Mouse (Mus musculus): ENCODE results near the gene Obox1. TPM values are rescaled to one million over a fixed set of nuclear protein-coding genes. Genes with fewer than 3 reads are reported as not detected.
"Not testable (repeated sequence)": the region's sequence is repeated elsewhere in the genome, so short reads cannot be mapped to it uniquely, and the experiment has no call there.

Obox1 gene
- polyA plus RNA-seq (2012; rRNA removed): not detected in 2 replicates

DNA sequence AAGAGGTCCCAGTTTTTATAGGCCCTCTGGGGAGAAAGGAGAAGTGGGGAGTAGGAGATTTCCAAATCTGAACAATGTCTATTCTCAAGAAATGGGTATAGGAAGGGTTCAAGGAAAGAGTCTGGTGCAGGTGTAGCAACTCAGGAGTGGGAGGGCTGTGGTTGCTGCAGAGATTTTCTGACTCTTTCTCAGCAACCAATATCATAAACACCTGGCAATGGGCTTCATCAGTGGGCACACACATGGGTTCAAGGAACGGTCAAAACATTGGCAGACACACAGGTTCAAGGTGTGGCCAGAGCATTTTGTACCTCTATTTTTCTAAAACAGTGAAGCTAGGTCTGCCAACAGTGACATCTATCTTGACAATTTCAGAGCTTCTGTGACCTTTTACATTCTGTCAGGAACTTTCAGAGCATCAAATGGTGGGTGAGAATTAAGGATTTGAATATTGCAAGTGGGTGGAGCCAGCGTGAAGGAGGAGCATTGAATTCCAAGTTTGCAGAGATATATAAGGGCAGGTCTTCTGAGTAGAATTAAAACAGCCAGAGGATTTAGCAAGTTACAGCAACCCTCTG is at the start of gene Obox1, which contains the start of gene Obox2:
Obox1 (plus strand) TSS at position 528 of the 578 bp plus-strand sequence.
Obox2 (plus strand) TSS at position 301 of the 578 bp plus-strand sequence.
- not testable (repeated sequence) for H3K4me1 ChIP-seq (ENCODE audit: control insufficient read depth, insufficient read depth, low read length); H3K4me3 ChIP-seq (replicated peaks; ENCODE audit: extremely low read depth, low read depth, low read length); DNase-seq
- no CpG with 5 or more reads among the region's 2 CpGs for WGBS

DNA sequence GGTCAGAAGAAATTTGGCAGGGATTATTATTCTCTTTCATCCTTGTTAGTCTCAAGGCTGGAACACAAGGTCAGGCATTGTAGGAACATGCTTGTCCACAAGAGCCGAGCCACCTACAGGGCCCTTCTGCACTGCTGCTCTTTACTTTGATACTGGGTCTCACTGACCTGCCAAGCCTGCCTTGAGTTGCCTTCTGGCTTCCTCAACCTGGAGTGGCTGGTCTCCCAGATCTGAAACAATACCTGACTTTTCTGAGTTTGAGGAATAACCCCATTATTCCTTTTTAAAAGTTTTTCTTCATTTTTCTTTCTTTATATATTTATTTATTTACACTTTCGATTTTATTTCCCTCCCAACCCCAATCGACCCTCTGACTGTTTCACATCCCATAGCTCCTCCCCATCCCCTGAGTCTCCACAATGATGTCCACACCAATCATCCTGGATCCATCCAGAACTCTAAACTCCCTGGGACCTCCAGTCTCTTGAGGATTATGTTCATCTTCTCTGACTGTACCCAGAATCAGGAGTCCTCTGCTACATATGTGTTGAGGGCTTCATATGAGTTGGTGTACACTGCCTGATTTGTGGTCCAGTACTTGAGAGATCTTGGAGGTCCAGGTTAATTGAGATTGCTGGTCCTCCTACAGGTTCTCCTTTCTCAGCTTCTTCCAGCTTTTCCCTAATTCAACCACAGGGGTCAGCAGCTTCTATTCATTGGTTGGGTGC is 10.6 kb downstream of the Obox1 start:
- H3K4me3 ChIP-seq (replicated peaks; ENCODE audit: extremely low read depth, low read depth, low read length); DNase-seq; H3K4me1 ChIP-seq (ENCODE audit: control insufficient read depth, insufficient read depth, low read length): not testable (repeated sequence)
- 52% methylated on average over 3 of the region's 3 CpGs for WGBS

DNA sequence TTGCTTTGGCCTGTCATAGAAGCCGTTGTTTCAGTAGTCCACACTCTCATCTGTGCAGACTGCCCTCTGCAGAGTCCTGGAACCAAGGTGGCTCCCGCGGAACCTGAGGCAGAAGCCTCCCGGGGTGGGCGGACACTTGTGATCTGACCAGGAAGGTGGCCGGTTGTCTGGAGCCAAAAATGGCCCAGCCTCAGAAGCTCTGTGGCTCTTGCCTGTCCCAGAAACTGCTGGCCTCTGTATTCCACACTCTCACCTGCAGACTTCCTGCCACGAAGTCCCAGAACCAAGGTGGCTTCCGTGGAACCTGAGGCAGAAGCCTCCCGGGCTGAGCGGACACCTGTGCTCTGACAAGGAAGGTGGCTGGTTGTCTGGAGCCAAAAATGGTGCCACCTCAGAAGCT is 18.1 kb downstream of the Obox1 start:
- not testable (repeated sequence) for H3K4me1 ChIP-seq (ENCODE audit: control insufficient read depth, insufficient read depth, low read length); DNase-seq; H3K4me3 ChIP-seq (replicated peaks; ENCODE audit: extremely low read depth, low read depth, low read length)
- WGBS: 83% methylated on average over 10 of the region's 10 CpGs

DNA sequence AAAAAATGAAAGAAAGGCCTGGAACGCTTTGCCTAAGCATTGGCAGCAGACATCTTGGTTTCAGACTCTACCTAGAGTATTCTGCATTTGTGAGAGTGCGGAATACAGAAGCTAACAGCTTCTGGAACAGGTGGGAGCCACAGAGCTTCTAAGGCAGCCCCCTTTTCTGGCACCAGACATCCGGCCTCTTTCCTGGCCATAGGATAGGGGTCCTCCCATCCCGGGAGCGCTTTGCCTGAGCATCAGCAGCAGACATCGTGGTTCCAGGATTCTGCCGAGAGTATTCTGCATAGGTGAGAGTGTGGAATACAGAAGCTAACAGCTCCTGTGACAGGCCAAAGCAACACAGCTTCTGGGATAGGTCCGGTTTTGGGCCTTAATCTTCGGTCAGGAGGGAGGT is 29.3 kb downstream of the Obox1 start:
- 82% methylated on average over 9 of the region's 9 CpGs for WGBS

DNA sequence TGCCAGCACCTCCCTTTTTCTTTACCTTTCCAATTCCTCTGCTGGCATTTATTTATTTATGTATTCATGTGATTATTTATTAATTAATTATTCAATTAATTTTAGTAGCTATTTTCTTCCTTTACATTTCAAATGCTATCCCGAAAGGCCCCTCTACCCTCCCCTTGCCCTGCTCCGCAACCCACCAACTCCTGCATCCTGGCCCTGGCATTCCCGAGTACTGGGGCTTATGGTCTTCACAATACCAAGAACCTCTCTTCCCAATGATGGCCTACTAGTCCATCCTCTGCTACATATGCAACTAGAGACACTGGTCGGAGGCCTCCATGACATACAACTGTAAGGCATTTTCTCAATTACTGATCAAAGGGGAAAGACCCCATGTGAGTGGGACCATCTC is 36.8 kb downstream of the Obox1 start:
- H3K4me1 ChIP-seq (ENCODE audit: control insufficient read depth, insufficient read depth, low read length); DNase-seq; H3K4me3 ChIP-seq (replicated peaks; ENCODE audit: extremely low read depth, low read depth, low read length): not testable (repeated sequence)
- 81% methylated on average over 4 of the region's 4 CpGs for WGBS

More for the DNA sequence above, 29.3 kb downstream of the Obox1 start:
- H3K4me3 ChIP-seq (replicated peaks; ENCODE audit: extremely low read depth, low read depth, low read length); DNase-seq; H3K4me1 ChIP-seq (ENCODE audit: control insufficient read depth, insufficient read depth, low read length): not testable (repeated sequence)

DNA sequence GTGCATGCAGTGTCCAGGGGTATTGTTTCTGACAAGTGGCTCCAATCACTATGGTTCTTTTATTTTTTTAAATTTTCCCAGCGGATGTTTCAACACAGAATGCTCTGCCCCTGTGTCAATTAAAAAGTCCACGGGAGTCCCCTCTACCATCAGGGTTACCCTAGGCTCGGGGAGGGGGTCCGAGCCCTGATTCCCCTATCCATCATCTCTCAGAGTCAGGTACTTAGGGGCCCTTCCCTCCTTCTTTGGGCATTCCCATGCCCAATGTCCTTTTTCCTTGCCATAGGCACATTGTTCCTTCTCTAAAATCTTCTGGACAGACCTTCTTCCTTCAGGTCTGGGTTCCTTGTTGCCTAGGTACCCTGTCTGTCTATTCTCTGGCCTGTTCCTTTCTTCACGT is 120.7 kb downstream of the Obox1 start:
- DNase-seq; H3K4me3 ChIP-seq (replicated peaks; ENCODE audit: extremely low read depth, low read depth, low read length); H3K4me1 ChIP-seq (ENCODE audit: control insufficient read depth, insufficient read depth, low read length): not testable (repeated sequence)
- 73% methylated on average over 5 of the region's 5 CpGs for WGBS

Other genes starting within 250 kb of the Obox1 start
- gene Obox2, start 227 bp upstream of the Obox1 start, polyA plus RNA-seq (2012; rRNA removed): not detected in 2 replicates